Mouse (Mus musculus): ENCODE measurements at regions not wholly inside any gene's neighbourhood (a gene's known extent, or its start where the extent isn't known, plus 50 kb on each side); places are given as distances from the start of the nearest gene placed in this dataset.

GRCm38 (mm10) chr5:18448330-18448670 is 88.1 kb upstream of the Gnai1 start:
- H3K4me3 ChIP-seq (replicated peaks), result no peak overlapping the region
- ATAC-seq, result no peak
- H3K9me3 ChIP-seq, result no peaks in the 10 kb centered on the region
- H3K27ac ChIP-seq, result no peak overlapping the region
- H3K4me2 ChIP-seq (replicated peaks), result no peak overlapping the region
- H3K36me3 ChIP-seq, result no peaks in the 10 kb centered on the region
- 78% methylated on average over 5 of the region's 5 CpGs for WGBS
- no peaks in the 10 kb centered on the region for H3K4me1 ChIP-seq (replicated peaks)
- no peaks in the 10 kb centered on the region for H3K27me3 ChIP-seq (replicated peaks)
- H3K9ac ChIP-seq, result no peak overlapping the region

DNA sequence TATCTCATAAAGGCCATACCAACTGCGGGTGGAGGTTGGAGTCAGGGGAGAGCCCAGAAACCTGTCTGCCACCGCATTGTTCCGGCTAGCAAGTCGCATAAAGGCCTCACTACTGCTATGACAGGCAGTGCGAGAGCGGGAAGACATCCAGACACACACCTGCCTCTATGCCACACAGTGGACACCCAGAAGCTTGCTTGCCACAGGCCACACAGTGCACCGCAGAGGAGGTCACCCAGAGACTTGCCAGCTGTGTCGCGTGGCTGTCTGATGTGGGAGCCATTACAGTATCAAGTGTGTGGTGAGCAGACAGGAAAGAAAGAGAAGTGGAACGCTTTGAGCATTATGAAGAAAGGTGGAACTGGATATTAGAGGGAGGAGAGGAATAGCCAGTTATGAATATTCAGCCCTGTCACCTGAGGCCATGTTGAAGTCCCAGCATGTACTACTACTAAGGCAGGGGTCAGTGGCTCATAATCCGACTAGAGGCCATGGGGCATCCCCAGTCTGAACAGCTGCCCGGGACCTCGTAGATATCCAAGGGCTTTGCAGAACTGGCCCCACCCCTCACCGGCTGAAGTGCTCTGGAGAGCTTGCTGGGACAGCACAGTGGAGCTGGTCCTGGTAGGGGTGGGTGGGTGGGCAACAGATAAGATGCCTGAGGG is 87.6 kb upstream of the Gnai1 start:
- peak; percentile 36; the same call in 1 of the 2 replicates for ATAC-seq
- no peaks in the 10 kb centered on the region for H3K27me3 ChIP-seq (replicated peaks)
- H3K4me1 ChIP-seq (replicated peaks), result no peaks in the 10 kb centered on the region
- WGBS, result 90% methylated on average over 14 of the region's 14 CpGs
- H3K4me2 ChIP-seq (replicated peaks), result no peak overlapping the region
- H3K9me3 ChIP-seq, result no peaks in the 10 kb centered on the region
- H3K4me3 ChIP-seq (replicated peaks), result no peak overlapping the region
- H3K27ac ChIP-seq, result no peak overlapping the region
- no peaks in the 10 kb centered on the region for H3K36me3 ChIP-seq
- no peak overlapping the region for H3K9ac ChIP-seq

DNA sequence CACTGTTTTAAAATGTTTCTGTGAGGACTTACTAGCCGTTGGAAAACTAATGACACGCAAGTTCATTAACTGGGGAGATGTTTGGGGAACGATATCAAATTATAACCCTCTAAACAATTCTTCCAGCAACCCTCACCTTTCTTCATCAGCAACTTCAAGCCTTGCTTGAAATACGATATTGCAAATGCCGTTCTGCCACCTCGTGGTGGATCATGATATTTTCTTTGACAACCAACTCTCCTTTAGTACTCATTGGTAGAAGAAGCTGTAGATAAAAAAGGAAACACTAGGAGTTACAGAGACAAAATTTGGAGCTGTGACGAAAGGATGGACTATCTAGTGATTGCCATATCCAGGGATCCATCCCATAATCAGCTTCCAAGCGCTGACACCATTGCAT is 85.8 kb upstream of the Gnai1 start:
- Histone ChIP-seq H3K9me3 (no peaks in the 10 kb centered on the region), H3K27ac (no peak overlapping the region), H3K4me2 (replicated peaks) (no peak overlapping the region), H3K4me3 (replicated peaks) (no peak overlapping the region), H3K9ac (no peak overlapping the region), H3K36me3 (no peaks in the 10 kb centered on the region), H3K4me1 (replicated peaks) (no peaks in the 10 kb centered on the region), H3K27me3 (replicated peaks) (no peaks in the 10 kb centered on the region)
- 17% methylated on average over 8 of the region's 8 CpGs for WGBS
- peak; percentile 58; the same call in 1 of the 2 replicates for ATAC-seq

GRCm38 (mm10) chr5:18439986-18440385 is 79.8 kb upstream of the Gnai1 start:
- Histone ChIP-seq H3K4me2 (replicated peaks) (no peak overlapping the region), H3K9me3 (no peaks in the 10 kb centered on the region), H3K27ac (no peak overlapping the region), H3K4me1 (replicated peaks) (no peaks in the 10 kb centered on the region), H3K4me3 (replicated peaks) (no peak overlapping the region), H3K27me3 (replicated peaks) (no peaks in the 10 kb centered on the region), H3K9ac (no peak overlapping the region), H3K36me3 (no peaks in the 10 kb centered on the region)
- WGBS, result 83% methylated on average over 4 of the region's 4 CpGs
- no peak for ATAC-seq

GRCm38 (mm10) chr5:18439281-18439680 is 79.1 kb upstream of the Gnai1 start:
- WGBS, result 84% methylated on average over 1 of the region's 1 CpGs
- H3K27ac ChIP-seq, result no peak overlapping the region
- no peaks in the 10 kb centered on the region for H3K36me3 ChIP-seq
- H3K9me3 ChIP-seq, result no peaks in the 10 kb centered on the region
- ATAC-seq, result no peak
- H3K4me1 ChIP-seq (replicated peaks), result no peaks in the 10 kb centered on the region
- no peaks in the 10 kb centered on the region for H3K27me3 ChIP-seq (replicated peaks)
- no peak overlapping the region for H3K4me2 ChIP-seq (replicated peaks)
- no peak overlapping the region for H3K9ac ChIP-seq
- H3K4me3 ChIP-seq (replicated peaks), result no peak overlapping the region

- Histone ChIP-seq H3K36me3 (no peaks in the 10 kb centered on the region), H3K27me3 (replicated peaks) (no peaks in the 10 kb centered on the region), H3K9ac (no peak overlapping the region), H3K27ac (no peak overlapping the region), H3K9me3 (no peaks in the 10 kb centered on the region), H3K4me1 (replicated peaks) (no peaks in the 10 kb centered on the region), H3K4me2 (replicated peaks) (no peak overlapping the region), H3K4me3 (replicated peaks) (no peak overlapping the region)
- WGBS, result 29% methylated on average over 6 of the region's 6 CpGs
- ATAC-seq, result peak; percentile 86
Measured at GRCm38 (mm10) chr5:18436099-18436748, 76.1 kb upstream of the Gnai1 start.

GRCm38 (mm10) chr5:18434245-18434644 is 74.1 kb upstream of the Gnai1 start:
- Histone ChIP-seq H3K36me3 (no peaks in the 10 kb centered on the region), H3K27ac (no peak overlapping the region), H3K4me3 (replicated peaks) (no peak overlapping the region), H3K9me3 (no peaks in the 10 kb centered on the region), H3K4me1 (replicated peaks) (no peaks in the 10 kb centered on the region), H3K27me3 (replicated peaks) (no peaks in the 10 kb centered on the region), H3K4me2 (replicated peaks) (no peak overlapping the region), H3K9ac (no peak overlapping the region)
- ATAC-seq, result peak; percentile 61; the same call in 1 of the 2 replicates
- 43% methylated on average over 2 of the region's 2 CpGs for WGBS

DNA sequence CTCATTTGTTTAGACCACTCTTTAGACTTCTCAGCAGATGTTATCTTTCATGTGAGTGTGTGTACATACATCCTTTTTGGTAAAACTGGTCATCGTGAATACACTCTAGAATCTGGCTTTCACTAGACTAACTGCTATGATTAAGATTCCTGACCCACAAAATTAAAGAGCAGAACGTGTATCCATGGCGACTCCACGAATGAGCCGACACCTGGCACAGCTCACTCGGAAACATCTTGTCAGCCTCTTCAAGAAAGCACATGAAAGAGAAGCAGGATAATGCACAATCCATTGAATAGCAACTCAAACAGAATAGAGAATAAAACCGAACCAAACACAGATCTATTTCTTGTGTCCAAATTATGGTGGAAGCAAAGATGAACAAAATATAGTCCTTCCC is 73.1 kb upstream of the Gnai1 start:
- Histone ChIP-seq H3K4me2 (replicated peaks) (no peak overlapping the region), H3K9ac (no peak overlapping the region), H3K4me3 (replicated peaks) (no peak overlapping the region), H3K36me3 (no peaks in the 10 kb centered on the region), H3K27me3 (replicated peaks) (no peaks in the 10 kb centered on the region), H3K27ac (no peak overlapping the region), H3K4me1 (replicated peaks) (no peaks in the 10 kb centered on the region), H3K9me3 (no peaks in the 10 kb centered on the region)
- 54% methylated on average over 7 of the region's 7 CpGs for WGBS
- ATAC-seq, result no peak

GRCm38 (mm10) chr5:18425098-18425497 is 64.9 kb upstream of the Gnai1 start:
- no peaks in the 10 kb centered on the region for H3K4me1 ChIP-seq (replicated peaks)

GRCm38 (mm10) chr5:18414892-18415291 is 54.7 kb upstream of the Gnai1 start:
- Histone ChIP-seq H3K4me2 (replicated peaks) (no peak overlapping the region), H3K9me3 (no peaks in the 10 kb centered on the region), H3K27ac (no peak overlapping the region), H3K4me3 (replicated peaks) (no peak overlapping the region), H3K27me3 (replicated peaks) (no peaks in the 10 kb centered on the region), H3K9ac (no peak overlapping the region), H3K36me3 (no peaks in the 10 kb centered on the region), H3K4me1 (replicated peaks) (no peaks in the 10 kb centered on the region)
- no peak for ATAC-seq
- 57% methylated on average over 3 of the region's 3 CpGs for WGBS

More at GRCm38 (mm10) chr5:18425098-18425497, 64.9 kb upstream of the Gnai1 start:
- no peaks in the 10 kb centered on the region for H3K27me3 ChIP-seq (replicated peaks)
- H3K27ac ChIP-seq, result no peak overlapping the region
- ATAC-seq, result no peak
- no peaks in the 10 kb centered on the region for H3K9me3 ChIP-seq
- no peak overlapping the region for H3K4me3 ChIP-seq (replicated peaks)
- H3K9ac ChIP-seq, result no peak overlapping the region
- WGBS, result 48% methylated on average over 4 of the region's 4 CpGs
- no peaks in the 10 kb centered on the region for H3K36me3 ChIP-seq
- no peak overlapping the region for H3K4me2 ChIP-seq (replicated peaks)
